Mouse (Mus musculus) heart, postnatal 10 days (tissue): ENCODE measurements around the gene Trabd. TPM values are rescaled to one million over a fixed set of nuclear protein-coding genes. Genes with fewer than 3 reads are reported as not detected.

Source experiments
- DNase-seq, 2 experiments: peaks; one replicate each; pipeline ENCODE4 v3.0.0; 2021
- intact Hi-C: fragments of 180-260 bp; cut with DNase I; formaldehyde crosslinking; loops from one replicate; pipeline ENCODE4 v1.15.1; 2025
- total RNA-seq, 2 experiments: library from RNA; stranded (reverse); gene quantifications; 2 replicates each; pipeline ENCODE4 v1.2.3; 2021

Trabd gene
- total RNA-seq, 2 experiments from 2014 or later = 42.8 to 47.3 TPM

DNA sequence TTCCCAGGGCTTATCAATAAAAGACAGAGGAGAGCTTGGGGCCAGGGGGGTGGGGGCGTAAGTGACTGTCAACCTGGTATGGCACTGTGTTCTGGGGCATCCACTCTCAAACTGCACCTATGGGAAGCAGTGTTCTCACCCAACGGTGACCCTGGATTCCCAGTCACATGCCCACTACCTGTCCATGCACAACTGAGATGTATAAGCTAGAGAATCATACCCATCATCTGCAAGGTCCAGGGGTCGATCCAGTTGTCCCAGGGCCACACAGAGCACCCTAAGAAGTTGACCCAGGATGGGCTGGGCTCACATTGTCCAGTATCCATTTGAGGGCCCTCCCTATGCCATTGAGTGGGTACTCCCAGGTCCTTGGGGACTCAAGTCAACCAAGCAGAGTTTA is 49.4 kb downstream of the Trabd start:
- intact Hi-C loops = loop anchor here (5.0 kb wide), 1 partner anchor 73 kb away; the partner anchor contains the start of gene Dennd6b
- DNase-seq = no peak

DNA sequence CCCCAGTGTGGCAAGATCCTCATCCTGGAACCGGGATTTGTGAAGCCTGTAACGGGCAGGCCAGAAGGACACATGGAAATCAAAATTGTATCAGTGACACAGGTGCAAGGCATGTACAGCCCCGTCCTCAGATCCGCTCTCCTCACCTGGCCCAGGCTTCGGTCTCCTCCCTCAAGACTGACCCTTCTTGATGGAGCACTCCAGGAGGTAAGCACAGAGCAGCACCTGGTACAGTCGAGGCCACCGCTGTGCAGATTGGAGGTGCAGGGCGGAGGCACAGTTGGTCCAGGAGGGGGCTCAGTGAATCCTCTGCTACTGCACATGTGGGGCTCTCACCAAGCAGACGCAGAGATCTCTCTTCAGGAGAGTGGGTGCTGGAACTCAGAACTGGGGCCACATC is 50.4 kb downstream of the Trabd start:
- no peak for DNase-seq
- intact Hi-C loops = no loop called here

DNA sequence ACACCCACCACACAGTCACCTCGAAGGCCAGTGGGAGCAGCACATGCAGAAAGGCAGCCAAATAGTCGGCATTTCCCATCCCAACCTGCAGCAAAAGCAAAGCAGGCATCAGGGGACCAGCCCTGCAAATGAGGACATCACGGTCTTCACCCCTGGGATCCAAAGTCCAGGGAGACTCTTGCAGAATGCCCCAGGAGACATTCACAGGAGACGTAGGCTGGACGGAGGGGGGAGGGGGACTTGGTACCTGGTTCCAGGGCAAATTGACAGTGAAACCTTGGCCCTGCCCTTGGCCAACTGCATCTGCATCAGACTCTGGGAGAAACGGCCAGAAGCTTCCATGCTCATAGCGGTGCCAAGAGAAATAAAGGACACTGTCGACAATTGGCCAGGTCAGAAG is 51.7 kb downstream of the Trabd start:
- intact Hi-C loops = no loop called here

DNA sequence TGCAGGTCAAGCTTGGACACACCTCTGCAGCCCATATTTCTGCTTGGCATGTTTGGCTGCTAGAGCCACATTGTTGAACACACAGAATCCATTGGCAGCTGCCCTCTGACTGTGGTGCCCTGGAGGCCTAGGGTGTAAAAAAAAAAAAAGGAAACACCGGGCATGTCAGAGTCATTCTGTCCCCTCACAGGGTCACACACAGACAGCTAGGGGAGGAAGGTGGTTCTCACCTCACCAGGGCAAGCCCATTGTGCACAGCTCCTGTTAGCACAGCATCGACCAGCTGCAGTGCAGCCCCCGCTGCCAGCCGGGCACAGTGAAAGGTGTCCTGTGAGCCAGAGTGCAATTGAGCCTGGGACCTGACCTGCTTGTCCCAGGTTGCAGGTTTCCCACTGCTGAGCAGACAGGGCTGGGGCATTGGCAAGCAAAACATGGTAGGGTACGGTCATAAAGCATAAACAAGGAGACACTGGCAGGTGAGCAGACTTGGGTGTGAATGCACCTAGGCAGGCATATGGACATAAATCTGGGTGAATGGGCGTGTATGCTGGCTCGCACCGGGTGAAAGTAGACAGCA is 52.5 kb downstream of the Trabd start:
- intact Hi-C loops = no loop called here
- no peak for DNase-seq

More for the DNA sequence above, 51.7 kb downstream of the Trabd start:
- DNase-seq = no peak

DNA sequence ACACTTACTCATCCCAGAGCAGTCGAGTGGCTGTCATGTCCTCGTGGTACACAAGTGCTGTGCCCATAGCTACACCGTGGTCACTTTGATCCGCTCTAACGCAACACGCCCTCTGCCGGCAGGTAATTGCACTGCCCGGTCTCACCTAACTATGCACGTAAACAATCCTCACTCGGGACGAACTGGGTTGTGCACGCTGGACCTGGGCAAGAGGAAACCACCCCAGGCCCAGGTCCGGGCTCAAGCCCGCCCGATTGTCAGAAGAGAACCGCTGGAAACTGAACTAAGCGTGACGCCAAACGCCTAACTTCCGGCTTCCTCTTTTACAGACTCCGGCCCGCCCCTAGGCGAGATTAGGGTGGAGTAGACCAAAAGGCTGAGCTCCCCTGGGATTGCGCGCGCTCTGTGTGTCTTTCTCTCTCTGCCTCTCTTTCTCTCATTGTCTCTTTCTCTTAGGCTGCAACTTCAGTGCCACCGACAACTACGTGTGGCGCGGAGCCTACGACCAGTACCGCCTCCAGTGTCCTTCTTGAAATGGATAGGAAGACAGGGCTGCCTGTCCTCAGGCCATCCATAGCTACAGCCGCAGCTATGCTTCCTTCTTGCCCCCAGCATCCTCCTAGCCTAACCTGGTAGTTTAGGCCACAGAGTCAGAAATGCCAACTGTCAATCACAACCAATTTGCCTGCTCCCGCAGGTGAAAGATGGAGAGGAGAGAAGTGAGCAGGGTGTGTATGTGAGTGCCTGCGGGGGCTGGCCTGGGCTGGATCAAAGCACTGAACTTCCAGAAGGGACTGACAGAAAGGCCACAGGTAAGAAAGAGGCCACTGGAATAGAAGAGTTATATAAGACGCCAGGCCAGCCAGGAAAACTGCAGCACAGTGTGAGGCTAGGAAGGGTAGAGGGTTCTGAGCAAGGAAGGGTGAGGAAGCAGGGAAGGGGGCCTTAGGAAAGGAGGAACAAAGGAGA is 53.7 kb downstream of the Trabd start, which contains the start of gene Hdac10:
Gene Hdac10 (minus strand): TSS at position 319 of the 969 bp plus-strand sequence.
- DNase-seq = peak; percentile 90 to 91
- intact Hi-C loops = no loop called here

DNA sequence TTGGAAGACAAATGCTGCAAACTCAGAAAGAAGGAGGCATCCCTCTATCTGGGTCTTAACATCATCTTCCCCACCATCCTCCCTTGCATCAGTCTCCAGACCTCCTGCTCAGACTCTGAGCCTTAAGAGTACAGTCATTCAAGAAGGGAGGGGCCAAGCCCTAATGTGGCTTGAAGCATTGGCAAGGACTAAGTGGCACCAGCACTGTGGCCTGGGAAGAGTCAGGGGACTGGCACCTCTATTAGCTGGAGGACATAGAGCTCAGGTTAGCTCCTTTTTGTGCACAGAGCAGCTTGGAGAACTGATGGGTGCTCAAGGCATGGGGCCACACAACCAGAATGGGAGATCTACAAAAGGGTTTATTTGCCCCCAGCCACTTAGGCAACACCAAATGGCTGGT is 55.3 kb downstream of the Trabd start:
- intact Hi-C loops = no loop called here
- no peak for DNase-seq

DNA sequence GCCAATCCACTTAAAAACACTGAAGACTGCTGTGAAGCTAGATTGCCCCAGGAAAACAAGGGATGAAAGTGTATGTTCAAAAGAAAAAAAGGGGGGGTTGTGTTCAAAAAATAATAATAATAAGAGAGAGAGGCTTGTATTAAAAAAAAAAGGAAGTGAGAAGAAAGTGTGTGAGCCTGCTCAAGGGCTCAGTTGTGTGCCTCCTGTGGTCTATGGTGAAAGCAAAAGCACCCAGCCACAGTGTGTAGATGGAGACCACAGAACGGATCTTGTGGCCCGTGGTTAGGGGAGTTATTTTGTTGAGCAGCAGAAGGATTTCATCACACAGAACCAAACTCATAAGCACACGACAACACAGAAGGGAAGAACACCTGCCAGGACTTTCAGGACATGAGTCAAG is 56.4 kb downstream of the Trabd start:
- intact Hi-C loops = no loop called here
- no peak for DNase-seq

Other genes starting within 250 kb of the Trabd start
- 10 to 100 TPM; 49.8 to 85.5 TPM for gene Pim3, start 212.9 kb upstream of the Trabd start, total RNA-seq
- not detected for gene Ttll8, start 120.7 kb upstream of the Trabd start, total RNA-seq
- gene Mlc1, start 96.1 kb upstream of the Trabd start, total RNA-seq = not detected
- 10 to 100 TPM; 80.4 to 85.6 TPM for gene Mov10l1, start 92.2 kb upstream of the Trabd start, total RNA-seq
- gene Panx2, start 15.4 kb upstream of the Trabd start, total RNA-seq = 1 to 10 TPM; 1.1 to 1.2 TPM
- gene Selenoo, start 14.0 kb downstream of the Trabd start, total RNA-seq = 10 to 100 TPM; 10.5 to 13.0 TPM
- 10 to 100 TPM; 13.7 to 13.9 TPM for gene Tubgcp6, start 48.0 kb downstream of the Trabd start, total RNA-seq
- 1 to 10 TPM; 8.3 to 9.1 TPM for gene Hdac10, start 53.6 kb downstream of the Trabd start, total RNA-seq
- gene Mapk12, start 65.6 kb downstream of the Trabd start, total RNA-seq = 10 to 100 TPM; 23.8 to 24.8 TPM
- 1 to 10 TPM; 4.1 to 4.8 TPM for gene Mapk11, start 74.5 kb downstream of the Trabd start, total RNA-seq
- gene Plxnb2, start 105.7 kb downstream of the Trabd start, total RNA-seq = 100 to 1,000 TPM; 115 to 145 TPM
- 1 to 10 TPM; 8.6 TPM for gene Dennd6b, start 121.4 kb downstream of the Trabd start, total RNA-seq
- gene Ppp6r2, start 136.4 kb downstream of the Trabd start, total RNA-seq = 10 to 100 TPM; 59.5 to 60.6 TPM
- 10 to 100 TPM; 71.2 to 77.1 TPM for gene Sbf1, start 240.2 kb downstream of the Trabd start, total RNA-seq
- gene Adm2, start 247.6 kb downstream of the Trabd start, total RNA-seq = not detected